Comparison of ENCODE assay signal across 10 mouse cellular contexts in genomic region chr4:59850886-59851623, GRCm38 (mm10). TPM values are rescaled to one million over a fixed set of nuclear protein-coding genes. Genes with fewer than 3 reads are reported as not detected.
DNase-seq lines count a peak whose midpoint lies in the region; ATAC-seq and TF ChIP-seq lines count a peak whose summit lies in the region.
"Had no signal": no experiment of that assay in that cellular context is flagged by ENCODE, and none has a peak within 500 bp of the region (broad histone marks: within the 10 kb centered on the region; RNA-seq: fewer than 3 reads in every experiment).

No protein-coding gene starts in this region.

- H3K9me3 ChIP-seq in forebrain, embryonic 15.5 days: no peaks in the 10 kb centered on the region
- no peaks in the 10 kb centered on the region for H3K9me3 ChIP-seq in forebrain, embryonic 11.5 days (ENCODE audit: control insufficient read depth, low read length)
- H3K9me3 ChIP-seq in heart, embryonic 15.5 days (replicated peaks): no peaks in the 10 kb centered on the region
- H3K9me3 ChIP-seq in lung, postnatal 0 days (ENCODE audit: low read length): no peaks in the 10 kb centered on the region
- H3K9me3 ChIP-seq in midbrain, embryonic 16.5 days (replicated peaks; ENCODE audit: control insufficient read depth, low read length, poor library complexity, severe bottlenecking): no peaks in the 10 kb centered on the region
- H3K9me3 ChIP-seq in kidney, embryonic 14.5 days (ENCODE audit: control insufficient read depth, low read length): 0 out of 2 replicates have a peak, but pooled peaks cover 2% of the 10 kb centered on the region
- H3K9me3 ChIP-seq: intestine, embryonic 15.5 days; liver, embryonic 12.5 days had no signal

- intact Hi-C loops in heart, postnatal 14 days (cut with DNase I): loop anchor here (1.0 to 10.0 kb wide), 3 partner anchors 20 to 486 kb away; no protein-coding TSS in a partner anchor

- no peaks in the 10 kb centered on the region for H3K27me3 ChIP-seq in forebrain, embryonic 15.5 days
- no peaks in the 10 kb centered on the region for H3K27me3 ChIP-seq in forebrain, embryonic 11.5 days (ENCODE audit: control insufficient read depth, insufficient read depth, low read length)
- H3K27me3 ChIP-seq in heart, embryonic 15.5 days: no peaks in the 10 kb centered on the region
- H3K27me3 ChIP-seq in lung, postnatal 0 days (replicated peaks; ENCODE audit: insufficient read depth, low read length): no peaks in the 10 kb centered on the region
- H3K27me3 ChIP-seq in midbrain, embryonic 16.5 days (ENCODE audit: control insufficient read depth, insufficient read depth, low read depth, low read length): no peaks in the 10 kb centered on the region
- H3K27me3 ChIP-seq in kidney, embryonic 14.5 days (ENCODE audit: control insufficient read depth, insufficient read depth, low read length): no peaks in the 10 kb centered on the region
- H3K27me3 ChIP-seq: intestine, embryonic 15.5 days; liver, embryonic 12.5 days had no signal

- no peak for TF ChIP-seq EP300 in lung, postnatal 0 days (IDR thresholded peaks at IDR 0.05)

- 67% methylated on average over 5 of the region's 5 CpGs for WGBS in forebrain, embryonic 15.5 days
- WGBS in forebrain, embryonic 11.5 days: 92% methylated on average over 5 of the region's 5 CpGs
- 58% methylated on average over 5 of the region's 5 CpGs for WGBS in heart, embryonic 15.5 days
- WGBS in lung, postnatal 0 days: 64% methylated on average over 5 of the region's 5 CpGs
- WGBS in midbrain, embryonic 16.5 days: 67% methylated on average over 5 of the region's 5 CpGs
- 94% methylated on average over 5 of the region's 5 CpGs for WGBS in kidney, embryonic 14.5 days

- H3K36me3 ChIP-seq in forebrain, embryonic 15.5 days: no peaks in the 10 kb centered on the region
- H3K36me3 ChIP-seq in forebrain, embryonic 11.5 days (ENCODE audit: control insufficient read depth, insufficient read depth, low read length): no peaks in the 10 kb centered on the region
- H3K36me3 ChIP-seq in heart, embryonic 15.5 days: 0 out of 2 replicates have a peak, but pooled peaks cover under 1% of the 10 kb centered on the region
- no peaks in the 10 kb centered on the region for H3K36me3 ChIP-seq in lung, postnatal 0 days (ENCODE audit: insufficient read depth, low read length)
- no peaks in the 10 kb centered on the region for H3K36me3 ChIP-seq in midbrain, embryonic 16.5 days (ENCODE audit: control insufficient read depth, insufficient read depth, low read length)
- no peaks in the 10 kb centered on the region for H3K36me3 ChIP-seq in kidney, embryonic 14.5 days (ENCODE audit: control insufficient read depth, insufficient read depth, low read length)
- H3K36me3 ChIP-seq: intestine, embryonic 15.5 days had no signal

- no peak overlapping the region for H3K4me2 ChIP-seq in forebrain, embryonic 15.5 days (replicated peaks)
- no peak overlapping the region for H3K4me2 ChIP-seq in forebrain, embryonic 11.5 days (ENCODE audit: low read depth, low read length, severe bottlenecking)
- no peak overlapping the region for H3K4me2 ChIP-seq in heart, embryonic 15.5 days
- H3K4me2 ChIP-seq in lung, postnatal 0 days (replicated peaks; ENCODE audit: low read depth, low read length): no peak overlapping the region
- no peak overlapping the region for H3K4me2 ChIP-seq in midbrain, embryonic 16.5 days (ENCODE audit: low read length)
- no peak overlapping the region for H3K4me2 ChIP-seq in kidney, embryonic 14.5 days (replicated peaks; ENCODE audit: low read depth, low read length)
- H3K4me2 ChIP-seq: intestine, embryonic 15.5 days; liver, embryonic 12.5 days had no signal

- no peak for DNase-seq in forebrain, embryonic 11.5 days (ENCODE audit: low spot score)
- DNase-seq in heart, postnatal 14 days: no peak
- peak; percentile 34 for DNase-seq in lung, postnatal 0 days (ENCODE audit: low spot score)
- no peak for DNase-seq in lung, postnatal 4 days

- no peak overlapping the region for H3K4me3 ChIP-seq in forebrain, embryonic 15.5 days
- H3K4me3 ChIP-seq in forebrain, embryonic 11.5 days (ENCODE audit: low read depth, low read length): no peak overlapping the region
- H3K4me3 ChIP-seq in heart, embryonic 15.5 days: no peak overlapping the region
- H3K4me3 ChIP-seq in lung, postnatal 0 days (ENCODE audit: low read depth, low read length): no peak overlapping the region
- H3K4me3 ChIP-seq in midbrain, embryonic 16.5 days (ENCODE audit: low read depth, low read length): no peak overlapping the region
- H3K4me3 ChIP-seq in kidney, embryonic 14.5 days (ENCODE audit: low read length): no peak overlapping the region
- H3K4me3 ChIP-seq: intestine, embryonic 15.5 days; liver, embryonic 12.5 days had no signal

- no peak overlapping the region for H3K27ac ChIP-seq in forebrain, embryonic 15.5 days (replicated peaks)
- no peak overlapping the region for H3K27ac ChIP-seq in forebrain, embryonic 11.5 days (ENCODE audit: low read depth, low read length)
- peak overlapping the region; percentile 64 for H3K27ac ChIP-seq in heart, embryonic 15.5 days
- peak overlapping the region; percentile 22; the same call in 1 of the 2 replicates for H3K27ac ChIP-seq in lung, postnatal 0 days (ENCODE audit: low read length)
- H3K27ac ChIP-seq in midbrain, embryonic 16.5 days (ENCODE audit: low read length): peak overlapping the region; percentile 24; the same call in 1 of the 2 replicates
- no peak overlapping the region for H3K27ac ChIP-seq in kidney, embryonic 14.5 days (ENCODE audit: low read depth, low read length)
- H3K27ac ChIP-seq: intestine, embryonic 15.5 days; liver, embryonic 12.5 days had no signal

- peaks cover 5% of the 10 kb centered on the region; the same call in 1 of the 2 replicates for H3K4me1 ChIP-seq in forebrain, embryonic 15.5 days
- H3K4me1 ChIP-seq in forebrain, embryonic 11.5 days (replicated peaks; ENCODE audit: control insufficient read depth, insufficient read depth, low read length): no peaks in the 10 kb centered on the region
- peaks cover 19% of the 10 kb centered on the region for H3K4me1 ChIP-seq in heart, embryonic 15.5 days (replicated peaks)
- peaks cover 5% of the 10 kb centered on the region; the same call in 1 of the 2 replicates for H3K4me1 ChIP-seq in lung, postnatal 0 days (ENCODE audit: insufficient read depth, low read depth, low read length)
- 0 out of 2 replicates have a peak, but pooled peaks cover 4% of the 10 kb centered on the region for H3K4me1 ChIP-seq in midbrain, embryonic 16.5 days (ENCODE audit: control insufficient read depth, insufficient read depth, low read length)
- H3K4me1 ChIP-seq in kidney, embryonic 14.5 days (ENCODE audit: control insufficient read depth, insufficient read depth, low read length): no peaks in the 10 kb centered on the region
- H3K4me1 ChIP-seq: intestine, embryonic 15.5 days had no signal

- TF ChIP-seq CTCF in lung, postnatal 0 days (IDR thresholded peaks at IDR 0.05): no peak

- H3K9ac ChIP-seq in forebrain, embryonic 15.5 days (replicated peaks): no peak overlapping the region
- H3K9ac ChIP-seq in forebrain, embryonic 11.5 days (ENCODE audit: low read length): no peak overlapping the region
- no peak overlapping the region for H3K9ac ChIP-seq in heart, embryonic 15.5 days
- H3K9ac ChIP-seq in lung, postnatal 0 days (replicated peaks; ENCODE audit: low read depth): no peak overlapping the region
- no peak overlapping the region for H3K9ac ChIP-seq in midbrain, embryonic 16.5 days (ENCODE audit: low read depth, low read length)
- no peak overlapping the region for H3K9ac ChIP-seq in kidney, embryonic 14.5 days (ENCODE audit: low read depth, low read length)
- H3K9ac ChIP-seq: intestine, embryonic 15.5 days; liver, embryonic 12.5 days had no signal

- ATAC-seq in forebrain, embryonic 15.5 days (replicated peaks): 0 out of 2 replicates have a peak, but pooled peaks have one; percentile 28
- ATAC-seq in forebrain, embryonic 11.5 days (replicated peaks; ENCODE audit: low FRiP score): no peak
- no peak for ATAC-seq in heart, embryonic 15.5 days (replicated peaks; ENCODE audit: insufficient number of reproducible peaks, insufficient read depth, low FRiP score, low read depth)
- ATAC-seq in lung, postnatal 0 days: no peak
- no peak for ATAC-seq in midbrain, embryonic 16.5 days
- ATAC-seq in kidney, embryonic 14.5 days (ENCODE audit: low FRiP score, low TSS enrichment): no peak

RNA-seq across cellular contexts. Expression of gene Snx30, which starts 45.4 kb away (rescaled TPM):
- polyA plus RNA-seq in forebrain, embryonic 15.5 days (2015; fragmentation: Nextera tagmentation; extraction: Ambion mirVana): 10.7 and 13.0 TPM in 2 replicates
- 8.8 and 8.9 TPM in 2 replicates for polyA plus RNA-seq in forebrain, embryonic 11.5 days (2014; fragmentation: Nextera tagmentation; extraction: Ambion mirVana)
- polyA plus RNA-seq in heart, embryonic 15.5 days (2015; fragmentation: Nextera tagmentation; extraction: Ambion mirVana): 5.3 and 9.9 TPM in 2 replicates
- total RNA-seq in heart, postnatal 14 days (2021): 1 to 10 TPM; 5.0 to 8.2 TPM
- 12.0 and 13.2 TPM in 2 replicates for polyA plus RNA-seq in lung, postnatal 0 days (2015; fragmentation: Nextera tagmentation; extraction: Ambion mirVana)
- polyA plus RNA-seq in midbrain, embryonic 16.5 days (2015; fragmentation: Nextera tagmentation; extraction: Ambion mirVana): 17.0 and 17.7 TPM in 2 replicates
- 7.9 and 12.1 TPM in 2 replicates for polyA plus RNA-seq in kidney, embryonic 14.5 days (2014; fragmentation: Nextera tagmentation; extraction: Ambion mirVana)

RNA-seq across cellular contexts. Expression of gene Inip, which starts 49.7 kb away (rescaled TPM):
- 77.2 and 80.6 TPM in 2 replicates for polyA plus RNA-seq in forebrain, embryonic 15.5 days (2015; fragmentation: Nextera tagmentation; extraction: Ambion mirVana)
- polyA plus RNA-seq in forebrain, embryonic 11.5 days (2014; fragmentation: Nextera tagmentation; extraction: Ambion mirVana): 102 and 114 TPM in 2 replicates
- polyA plus RNA-seq in heart, embryonic 15.5 days (2015; fragmentation: Nextera tagmentation; extraction: Ambion mirVana): 35.4 and 39.9 TPM in 2 replicates
- total RNA-seq in heart, postnatal 14 days (2021): 10 to 100 TPM; 10.3 to 12.3 TPM
- 25.9 and 26.8 TPM in 2 replicates for polyA plus RNA-seq in lung, postnatal 0 days (2015; fragmentation: Nextera tagmentation; extraction: Ambion mirVana)
- polyA plus RNA-seq in midbrain, embryonic 16.5 days (2015; fragmentation: Nextera tagmentation; extraction: Ambion mirVana): 54.3 and 59.0 TPM in 2 replicates
- 55.5 and 69.3 TPM in 2 replicates for polyA plus RNA-seq in kidney, embryonic 14.5 days (2014; fragmentation: Nextera tagmentation; extraction: Ambion mirVana)

Comparison
In these comparisons a context has a peak if more than half of its experiments do, and no peak if none do; other contexts are left out.
1. H3K27ac ChIP-seq: peak in heart, embryonic 15.5 days (single experiment), lung, postnatal 0 days (single experiment) and midbrain, embryonic 16.5 days (single experiment); none in forebrain, embryonic 15.5 days (single experiment), forebrain, embryonic 11.5 days (single experiment) and kidney, embryonic 14.5 days (single experiment).